Mouse (Mus musculus) CH12.LX (cell line): ENCODE measurements around the gene Apol7a. TPM values are rescaled to one million over a fixed set of nuclear protein-coding genes. Genes with fewer than 3 reads are reported as not detected.

Source experiments
- DNase-seq: peaks from one replicate; pipeline ENCODE4 v3.0.0-alpha.2; 2013; ENCODE audit errors: extremely low read depth
- H3K27ac ChIP-seq: 2 replicates; pipeline ENCODE4 v1.5.1; 2012; ENCODE audit warnings: low read depth, mild to moderate bottlenecking, control low read depth, moderate library complexity; ENCODE audit not compliant: insufficient read depth
- H3K27me3 ChIP-seq: replicated peaks from 2 replicates; pipeline ENCODE3; 2012; ENCODE audit warnings: inconsistent platforms
- H3K36me3 ChIP-seq, 2 experiments: replicated peaks in 1 of 2; 2 replicates each; pipeline versions ENCODE3 to v1.6.1; 2012; ENCODE audit warnings: inconsistent platforms in 1 of 2, low read length in 1 of 2, mild to moderate bottlenecking in 1 of 2, mixed read lengths in 1 of 2, moderate library complexity in 1 of 2; ENCODE audit not compliant: control insufficient read depth in 1 of 2, insufficient read depth in 1 of 2
- H3K4me1 ChIP-seq, 2 experiments: 2 replicates each; pipeline ENCODE4 v1.6.1; 2012; ENCODE audit warnings: inconsistent platforms in 1 of 2, moderate library complexity in 1 of 2; ENCODE audit not compliant: insufficient read depth in 2 of 2, control insufficient read depth in 1 of 2
- H3K4me2 ChIP-seq: 2 replicates; pipeline ENCODE4 v1.6.1; 2012; ENCODE audit warnings: low read depth, mild to moderate bottlenecking, control low read depth; ENCODE audit not compliant: poor library complexity, insufficient read depth, severe bottlenecking
- H3K4me3 ChIP-seq, 3 experiments: fragments of 150-350 bp in 1 of 3; sonication (generic) in 1 of 3; replicated peaks in 1 of 3; 2 replicates each; pipeline versions ENCODE3 to v1.5.1; 2011 to 2012; ENCODE audit warnings: low read depth in 2 of 3, low read length in 2 of 3, mild to moderate bottlenecking in 2 of 3, moderate library complexity in 2 of 3, control low read depth in 1 of 3, improper control_type of control experiment in 1 of 3, inconsistent platforms in 1 of 3, mixed read lengths in 1 of 3; ENCODE audit not compliant: poor library complexity in 1 of 3
- H3K79me2 ChIP-seq: replicated peaks from 2 replicates; pipeline ENCODE4 v1.6.1; 2012; ENCODE audit warnings: mild to moderate bottlenecking, moderate library complexity; ENCODE audit not compliant: control insufficient read depth, poor library complexity, insufficient read depth, severe bottlenecking; ENCODE audit errors: extremely low read depth
- H3K9ac ChIP-seq: 2 replicates; pipeline ENCODE4 v1.6.1; 2012; ENCODE audit warnings: low read depth, mild to moderate bottlenecking, control low read depth, moderate library complexity; ENCODE audit not compliant: insufficient read depth
- H3K9me3 ChIP-seq: replicated peaks from 2 replicates; pipeline ENCODE3; 2012; ENCODE audit warnings: low read length, inconsistent platforms, mixed read lengths
- BHLHE40 ChIP-seq: IDR thresholded peaks from 2 replicates; pipeline ENCODE4 v1.6.1; 2011; ENCODE audit warnings: mild to moderate bottlenecking, low read depth, low read length, improper control_type of control experiment
- CTCF ChIP-seq, 2 experiments: IDR thresholded peaks in 1 of 2; conservative IDR thresholded peaks in 1 of 2; 2 replicates each; pipeline ENCODE4 v1.5.1; 2011 to 2012; ENCODE audit warnings: low read depth in 2 of 2, low read length in 2 of 2, improper control_type of control experiment in 1 of 2, inconsistent platforms in 1 of 2, mild to moderate bottlenecking in 1 of 2, moderate library complexity in 1 of 2
- EP300 ChIP-seq: IDR thresholded peaks from 2 replicates; pipeline ENCODE4 v1.6.1; 2011; ENCODE audit warnings: low read length, improper control_type of control experiment
- JUND ChIP-seq: conservative IDR thresholded peaks from 2 replicates; pipeline ENCODE4 v1.6.1; 2011; ENCODE audit warnings: low read depth, low read length, improper control_type of control experiment
- MAFK ChIP-seq: IDR thresholded peaks from 2 replicates; pipeline ENCODE4 v1.6.1; 2011; ENCODE audit warnings: low read length, improper control_type of control experiment; ENCODE audit not compliant: insufficient replicate concordance
- NELFE ChIP-seq: IDR thresholded peaks from 2 replicates; pipeline ENCODE4 v1.6.1; 2011; ENCODE audit warnings: low read depth, low read length, improper control_type of control experiment
- POLR2AphosphoS2 ChIP-seq: IDR thresholded peaks from 2 replicates; pipeline ENCODE4 v1.6.1; 2011; ENCODE audit warnings: low read depth, low read length, improper control_type of control experiment
- RAD21 ChIP-seq: IDR thresholded peaks from 2 replicates; pipeline ENCODE4 v1.6.1; 2011; ENCODE audit warnings: low read depth, mild to moderate bottlenecking, low read length, improper control_type of control experiment, moderate library complexity
- TBP ChIP-seq: conservative IDR thresholded peaks from 2 replicates; pipeline ENCODE4 v1.6.1; 2011; ENCODE audit warnings: low read depth, low read length, improper control_type of control experiment
- TCF12 ChIP-seq: IDR thresholded peaks from 2 replicates; pipeline ENCODE4 v1.6.1; 2014; ENCODE audit warnings: low read depth, mild to moderate bottlenecking, inconsistent platforms, low read length, improper control_type of control experiment
- USF1 ChIP-seq: IDR thresholded peaks from 2 replicates; pipeline ENCODE4 v1.6.1; 2014; ENCODE audit warnings: low read depth, mild to moderate bottlenecking, inconsistent platforms, low read length, improper control_type of control experiment
- ZKSCAN1 ChIP-seq: IDR thresholded peaks from 2 replicates; pipeline ENCODE4 v1.6.1; 2012; ENCODE audit warnings: low read depth, inconsistent platforms, low read length, improper control_type of control experiment, borderline replicate concordance
- ZNF384 ChIP-seq: IDR thresholded peaks from 2 replicates; pipeline ENCODE4 v1.6.1; 2012; ENCODE audit warnings: low read depth, low read length, improper control_type of control experiment, inconsistent platforms
- dilution Hi-C: fragments of 300-500 bp; cut with MboI; formaldehyde crosslinking; loops from 2 replicates; pipeline ENCODE4 v1.14.3; 2020; ENCODE audit warnings: low sequenced_read_pairs; ENCODE audit not compliant: extremely low pct_unique_long_range_greater_than_20kb, extremely low pct_ligation_motif_present
- in situ Hi-C: fragments of 300-500 bp; cut with MboI; formaldehyde crosslinking; loops from 3 replicates; pipeline ENCODE4 v1.14.3; 2019; ENCODE audit warnings: low sequenced_read_pairs, low pct_ligation_motif_present, low pct_unique_long_range_greater_than_20kb, mixed read lengths
- polyA plus RNA-seq: library from polyadenylated mRNA; unstranded; fragments of >175 nt; gene quantifications from 2 replicates; pipeline ENCODE4 v1.2.1, GENCODE M21; 2012; ENCODE audit warnings: low read depth; ENCODE audit not compliant: insufficient read length
- total RNA-seq, 2 experiments: library from RNA; depleted of rRNA; stranded (reverse); fragments of 300-350 nt in 1 of 2; fragments of >200 nt in 1 of 2; gene quantifications; 2 replicates each; pipeline ENCODE4 v1.2.3; 2012 to 2014

The Apol7a gene
- total and polyA plus RNA-seq, 3 experiments, result not detected

GRCm38 (mm10) chr15:77367504-77367903 is 31.4 kb downstream of the Apol7a start:
- Histone ChIP-seq H3K9me3 (no peaks in the 10 kb centered on the region), H3K4me2 (no peak overlapping the region), H3K4me1 (no peaks in the 10 kb centered on the region; a peak in 1 of 4 replicates), H3K27me3 (peaks cover 68% of the 10 kb centered on the region), H3K4me3 (no peak overlapping the region), H3K36me3 (no peaks in the 10 kb centered on the region), H3K27ac (no peak overlapping the region), H3K9ac (no peak overlapping the region), H3K79me2 (no peaks in the 10 kb centered on the region)
- dilution Hi-C loops (no loop called here), in situ Hi-C loops (loop anchor here (25.0 kb wide), 1 partner anchor 380 kb away; no protein-coding TSS in a partner anchor)
- no peak for DNase-seq
- TF ChIP-seq RAD21 (no peak), NELFE (no peak), ZKSCAN1 (no peak), EP300 (no peak), TBP (no peak), TCF12 (no peak), USF1 (no peak), BHLHE40 (no peak), JUND (no peak), MAFK (no peak)

- no peak overlapping the region for H3K9ac ChIP-seq
These were observed 32.0 kb downstream of the Apol7a start for GRCm38 (mm10) chr15:77366706-77367484.

More at GRCm38 (mm10) chr15:77366706-77367484, 32.0 kb downstream of the Apol7a start:
- Histone ChIP-seq H3K36me3 (no peaks in the 10 kb centered on the region), H3K4me3 (no peak overlapping the region), H3K4me2 (no peak overlapping the region), H3K4me1 (no peaks in the 10 kb centered on the region; a peak in 1 of 4 replicates), H3K79me2 (no peaks in the 10 kb centered on the region), H3K9me3 (no peaks in the 10 kb centered on the region), H3K27ac (no peak overlapping the region), H3K27me3 (peaks cover 70% of the 10 kb centered on the region)
- in situ Hi-C loops, result loop anchor here (25.0 kb wide), 1 partner anchor 380 kb away; no protein-coding TSS in a partner anchor
- dilution Hi-C loops, result no loop called here
- DNase-seq, result peak; percentile 30
- TF ChIP-seq ZNF384 (0 out of 2 replicates have a peak, but pooled peaks have one; percentile 9), RAD21 (peak; percentile 48), CTCF (conservative IDR thresholded peaks at IDR 0.05 in 1 of 2, IDR thresholded peaks at IDR 0.05 in 1 of 2; ENCODE audit: low read depth in 2 of 2, low read length in 2 of 2) (peak in 1 of 2 experiments; percentile 62; a peak in 2 of 4 replicates), POLR2AphosphoS2 (no peak)
